Mouse (Mus musculus) limb, embryonic 10.5 days (tissue): ENCODE measurements at regions not wholly inside any gene's neighbourhood (a gene's known extent, or its start where the extent isn't known, plus 50 kb on each side); places are given as distances from the start of the nearest gene placed in this dataset.

Experiments
- DNase-seq: peaks from one replicate; pipeline ENCODE4 v3.0.0-alpha.2; 2017; ENCODE audit warnings: low spot score
- H3K27ac ChIP-seq: fragments of 300-500 bp; sonication (generic); 2 replicates; pipeline ENCODE4 v1.5.1; 2016; ENCODE audit warnings: mild to moderate bottlenecking
- H3K27me3 ChIP-seq: fragments of 300-500 bp; sonication (generic); 2 replicates; pipeline ENCODE4 v1.6.1; 2016; ENCODE audit warnings: low read depth, mild to moderate bottlenecking; ENCODE audit not compliant: poor library complexity, severe bottlenecking
- H3K36me3 ChIP-seq: fragments of 300-500 bp; sonication (generic); 2 replicates; pipeline ENCODE4 v1.6.1; 2016; ENCODE audit warnings: mild to moderate bottlenecking, moderate library complexity
- H3K4me1 ChIP-seq: fragments of 300-500 bp; sonication (generic); 2 replicates; pipeline ENCODE4 v1.6.1; 2016
- H3K4me3 ChIP-seq: fragments of 300-500 bp; sonication (generic); 2 replicates; pipeline ENCODE4 v1.5.1; 2016; ENCODE audit warnings: mild to moderate bottlenecking, moderate library complexity
- H3K9me3 ChIP-seq: fragments of 300-500 bp; sonication (generic); replicated peaks from 2 replicates; pipeline ENCODE4 v1.6.1; 2016; ENCODE audit warnings: mild to moderate bottlenecking
- whole genome bisulfite sequencing: fragments of 180-500 bp; shearing (Covaris S2); methylation state at CpG from one replicate; pipeline ENCODE4 v1.1.7; 2016; 5-methylcytosine and 5-hydroxymethylcytosine counted together

GRCm38 (mm10) chr6:94994376-94994775 lies 122.7 kb upstream of the Kbtbd8 start:
- Histone ChIP-seq H3K27me3 (no peaks in the 10 kb centered on the region), H3K4me3 (no peak overlapping the region), H3K4me1 (no peaks in the 10 kb centered on the region), H3K27ac (no peak overlapping the region), H3K9me3 (no peaks in the 10 kb centered on the region), H3K36me3 (no peaks in the 10 kb centered on the region)
- no peak for DNase-seq
- 91% methylated on average over 1 of the region's 1 CpGs for WGBS

DNA sequence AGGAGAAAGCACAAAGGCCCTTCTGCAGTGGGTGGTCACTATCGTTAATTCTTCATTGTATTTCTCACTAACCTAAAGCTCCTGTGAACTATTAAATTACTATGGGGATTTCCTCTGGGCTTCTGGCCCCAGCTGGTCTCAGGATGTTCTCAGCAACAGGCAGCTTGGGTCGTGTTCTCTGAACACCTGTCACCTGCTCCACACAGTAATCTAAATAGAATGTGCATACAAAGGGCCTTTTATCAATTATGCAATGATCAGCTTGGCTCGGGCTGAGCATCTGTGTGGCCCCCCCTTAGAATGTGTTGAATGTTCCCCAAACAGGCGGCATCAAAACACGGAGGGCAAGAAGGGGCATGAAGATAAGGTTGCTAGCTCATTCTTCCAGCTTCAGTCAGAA lies 129.6 kb upstream of the Kbtbd8 start:
- no peaks in the 10 kb centered on the region for H3K36me3 ChIP-seq
- H3K27ac ChIP-seq, result no peak overlapping the region
- H3K27me3 ChIP-seq, result no peaks in the 10 kb centered on the region
- H3K9me3 ChIP-seq, result no peaks in the 10 kb centered on the region
- 70% methylated on average over 5 of the region's 5 CpGs for WGBS
- no peak for DNase-seq
- no peak overlapping the region for H3K4me3 ChIP-seq
- H3K4me1 ChIP-seq, result peaks cover 11% of the 10 kb centered on the region

GRCm38 (mm10) chr6:94986346-94986745 lies 130.7 kb upstream of the Kbtbd8 start:
- H3K9me3 ChIP-seq, result no peaks in the 10 kb centered on the region
- no peaks in the 10 kb centered on the region for H3K27me3 ChIP-seq
- H3K4me3 ChIP-seq, result no peak overlapping the region
- H3K36me3 ChIP-seq, result no peaks in the 10 kb centered on the region
- 30% methylated on average over 4 of the region's 4 CpGs for WGBS
- peaks cover 19% of the 10 kb centered on the region for H3K4me1 ChIP-seq
- no peak overlapping the region for H3K27ac ChIP-seq
- peak; percentile 31 for DNase-seq

GRCm38 (mm10) chr6:94984411-94984895 lies 132.6 kb upstream of the Kbtbd8 start:
- H3K9me3 ChIP-seq, result no peaks in the 10 kb centered on the region
- H3K36me3 ChIP-seq, result no peaks in the 10 kb centered on the region
- no peaks in the 10 kb centered on the region for H3K27me3 ChIP-seq
- H3K27ac ChIP-seq, result no peak overlapping the region
- no peak overlapping the region for H3K4me3 ChIP-seq
- 81% methylated on average over 3 of the region's 3 CpGs for WGBS
- peaks cover 20% of the 10 kb centered on the region for H3K4me1 ChIP-seq
- DNase-seq, result no peak

- WGBS, result 74% methylated on average over 5 of the region's 5 CpGs
- no peaks in the 10 kb centered on the region for H3K9me3 ChIP-seq
- H3K27me3 ChIP-seq, result 0 out of 2 replicates have a peak, but pooled peaks cover 4% of the 10 kb centered on the region
- peak overlapping the region; percentile 63; the same call in 1 of the 2 replicates for H3K27ac ChIP-seq
- no peaks in the 10 kb centered on the region for H3K36me3 ChIP-seq
- peaks cover 26% of the 10 kb centered on the region for H3K4me1 ChIP-seq
- no peak for DNase-seq
- H3K4me3 ChIP-seq, result no peak overlapping the region
Observed at GRCm38 (mm10) chr6:94968683-94969082, 148.4 kb upstream of the Kbtbd8 start.

DNA sequence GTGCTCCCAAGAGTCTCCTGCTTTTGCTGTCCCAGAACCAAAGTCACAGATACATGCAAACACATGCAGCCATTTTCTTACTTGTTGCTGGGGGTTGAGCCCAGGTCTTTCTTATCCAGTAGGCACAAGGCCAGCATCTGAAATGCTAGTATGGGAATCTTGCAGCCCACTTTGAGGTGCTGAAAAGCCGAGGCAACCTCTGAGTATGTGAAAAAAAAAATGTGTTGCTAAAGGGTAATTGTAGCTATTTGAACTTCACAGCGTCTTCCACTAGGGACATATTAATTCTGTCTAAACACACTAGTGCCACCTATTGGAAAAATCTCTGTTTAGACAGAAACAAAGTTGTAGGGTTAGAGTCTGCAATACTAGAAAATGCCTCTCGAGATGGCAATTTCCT lies 150.1 kb upstream of the Kbtbd8 start:
- WGBS, result 18% methylated on average over 3 of the region's 3 CpGs
- 0 out of 2 replicates have a peak overlapping the region, but pooled peaks have one; percentile 37 for H3K27ac ChIP-seq
- H3K27me3 ChIP-seq, result 0 out of 2 replicates have a peak, but pooled peaks cover 4% of the 10 kb centered on the region
- no peaks in the 10 kb centered on the region for H3K36me3 ChIP-seq
- DNase-seq, result no peak
- no peaks in the 10 kb centered on the region for H3K9me3 ChIP-seq
- H3K4me3 ChIP-seq, result no peak overlapping the region
- H3K4me1 ChIP-seq, result peaks cover 41% of the 10 kb centered on the region

- Histone ChIP-seq H3K27me3 (0 out of 2 replicates have a peak, but pooled peaks cover 4% of the 10 kb centered on the region), H3K9me3 (no peaks in the 10 kb centered on the region), H3K27ac (no peak overlapping the region), H3K4me3 (no peak overlapping the region), H3K4me1 (peaks cover 27% of the 10 kb centered on the region), H3K36me3 (no peaks in the 10 kb centered on the region)
- WGBS, result 79% methylated on average over 4 of the region's 4 CpGs
- no peak for DNase-seq
Observed at GRCm38 (mm10) chr6:94963204-94963603, 153.8 kb upstream of the Kbtbd8 start.

DNA sequence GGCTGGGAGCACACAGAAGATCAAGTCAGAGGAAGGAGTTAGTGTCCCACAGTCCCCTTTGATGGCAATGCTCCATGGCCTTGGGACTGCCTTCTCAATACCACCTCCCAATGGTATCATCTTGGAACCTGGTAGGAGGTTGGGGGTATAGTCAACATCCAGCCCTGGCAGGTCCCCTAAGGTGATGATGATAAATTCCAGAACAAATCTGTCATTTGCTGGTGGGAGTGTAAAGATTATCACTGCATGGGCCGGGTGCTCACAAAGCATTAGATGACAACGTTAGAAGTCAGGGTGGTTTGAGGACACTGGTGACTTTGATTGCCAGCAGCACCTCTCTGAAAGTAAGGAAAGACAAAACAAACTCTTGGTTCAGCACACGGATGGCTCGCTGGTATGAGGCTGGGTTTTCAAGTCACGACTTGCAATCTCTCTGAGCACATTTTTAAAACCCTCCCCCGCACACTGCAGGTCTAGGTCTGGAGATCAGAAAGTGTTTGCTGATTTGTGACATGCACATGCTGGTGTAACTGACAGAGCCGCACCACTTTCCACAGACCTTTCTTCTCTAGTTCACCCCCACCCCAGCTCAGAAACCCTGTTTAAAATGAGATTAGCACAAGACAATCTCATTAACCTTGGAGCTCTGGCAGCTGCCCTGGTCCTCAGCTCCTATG lies 154.5 kb upstream of the Kbtbd8 start:
- H3K27ac ChIP-seq, result peak overlapping the region; percentile 25; the same call in 1 of the 2 replicates
- 29% methylated on average over 7 of the region's 7 CpGs for WGBS
- no peaks in the 10 kb centered on the region for H3K9me3 ChIP-seq
- H3K36me3 ChIP-seq, result no peaks in the 10 kb centered on the region
- peaks cover 23% of the 10 kb centered on the region for H3K4me1 ChIP-seq
- DNase-seq, result no peak
- H3K27me3 ChIP-seq, result 0 out of 2 replicates have a peak, but pooled peaks cover 4% of the 10 kb centered on the region
- no peak overlapping the region for H3K4me3 ChIP-seq

DNA sequence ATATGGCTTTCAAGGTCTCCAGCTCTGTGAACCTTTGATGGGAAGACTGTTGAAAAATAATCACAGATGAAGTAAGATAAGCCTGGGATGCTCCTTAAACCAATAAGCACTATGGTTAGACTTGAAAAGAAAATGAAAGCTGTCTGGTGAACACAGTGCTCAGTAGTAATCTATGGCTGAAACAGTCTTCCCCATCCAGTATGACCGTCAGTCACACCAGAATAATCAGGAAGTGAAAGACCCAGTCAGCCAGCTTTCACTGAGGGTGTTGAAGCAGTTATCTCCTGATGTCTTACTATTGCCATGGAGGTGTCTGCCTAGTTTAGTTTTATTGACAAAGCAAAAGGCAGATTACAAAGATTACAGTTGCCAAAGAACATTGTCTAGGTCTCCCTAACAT lies 155.2 kb upstream of the Kbtbd8 start:
- H3K27me3 ChIP-seq, result 0 out of 2 replicates have a peak, but pooled peaks cover 4% of the 10 kb centered on the region
- H3K27ac ChIP-seq, result no peak overlapping the region
- no peaks in the 10 kb centered on the region for H3K36me3 ChIP-seq
- DNase-seq, result no peak
- peaks cover 17% of the 10 kb centered on the region for H3K4me1 ChIP-seq
- H3K4me3 ChIP-seq, result no peak overlapping the region
- no peaks in the 10 kb centered on the region for H3K9me3 ChIP-seq
- 84% methylated on average over 1 of the region's 1 CpGs for WGBS

DNA sequence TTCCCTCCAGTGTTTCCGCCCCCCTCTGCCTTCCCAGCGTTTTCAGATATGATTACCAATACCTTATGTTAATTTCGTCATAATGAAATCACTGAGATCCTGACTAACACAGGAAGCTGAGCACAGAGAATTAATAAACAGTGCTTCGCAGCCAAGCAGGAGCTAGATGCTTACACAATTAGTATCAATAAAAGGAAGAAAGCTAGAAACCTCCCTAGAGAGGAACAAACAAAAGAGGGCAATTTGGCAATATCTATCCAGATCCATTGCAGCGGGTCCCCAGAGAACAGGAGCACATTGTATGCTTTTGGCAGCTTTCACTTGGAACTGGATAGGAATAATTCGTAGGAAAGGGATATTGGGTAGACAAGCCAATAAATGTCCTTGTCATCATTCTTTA lies 159.1 kb upstream of the Kbtbd8 start:
- H3K4me3 ChIP-seq, result no peak overlapping the region
- DNase-seq, result no peak

DNA sequence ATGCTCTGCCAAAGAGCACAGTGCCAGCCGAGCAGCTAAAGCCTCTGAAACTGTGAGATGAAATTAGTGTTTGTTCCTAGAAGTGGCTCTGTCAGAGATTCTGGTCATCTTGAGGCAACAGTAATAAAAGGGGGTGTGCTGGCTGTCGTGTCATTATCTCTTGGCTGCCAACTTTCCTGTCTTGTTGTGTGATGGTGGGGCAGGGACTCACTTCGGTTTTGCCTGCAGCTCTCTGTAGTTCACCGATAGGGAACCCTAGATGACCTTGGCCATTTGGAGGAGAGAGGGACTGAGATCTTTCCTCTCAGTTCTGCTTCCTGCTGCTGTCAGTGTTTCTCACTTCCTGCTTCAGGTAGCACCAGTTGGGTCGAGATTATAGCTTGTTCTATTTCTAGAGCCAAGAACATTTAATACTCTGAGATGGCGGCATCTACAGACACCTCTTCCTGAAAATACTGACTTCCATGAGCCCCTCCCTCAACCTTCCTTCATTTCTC lies 159.8 kb upstream of the Kbtbd8 start:
- no peaks in the 10 kb centered on the region for H3K36me3 ChIP-seq
- no peak for DNase-seq
- H3K9me3 ChIP-seq, result no peaks in the 10 kb centered on the region
- H3K27me3 ChIP-seq, result no peaks in the 10 kb centered on the region
- 77% methylated on average over 6 of the region's 6 CpGs for WGBS
- peaks cover 1% of the 10 kb centered on the region for H3K4me1 ChIP-seq
- H3K27ac ChIP-seq, result no peak overlapping the region
- H3K4me3 ChIP-seq, result no peak overlapping the region

More for the DNA sequence above, 159.1 kb upstream of the Kbtbd8 start:
- Histone ChIP-seq H3K27ac (no peak overlapping the region), H3K36me3 (no peaks in the 10 kb centered on the region), H3K9me3 (no peaks in the 10 kb centered on the region), H3K4me1 (peaks cover 9% of the 10 kb centered on the region), H3K27me3 (no peaks in the 10 kb centered on the region)
- WGBS, result 87% methylated on average over 6 of the region's 6 CpGs

DNA sequence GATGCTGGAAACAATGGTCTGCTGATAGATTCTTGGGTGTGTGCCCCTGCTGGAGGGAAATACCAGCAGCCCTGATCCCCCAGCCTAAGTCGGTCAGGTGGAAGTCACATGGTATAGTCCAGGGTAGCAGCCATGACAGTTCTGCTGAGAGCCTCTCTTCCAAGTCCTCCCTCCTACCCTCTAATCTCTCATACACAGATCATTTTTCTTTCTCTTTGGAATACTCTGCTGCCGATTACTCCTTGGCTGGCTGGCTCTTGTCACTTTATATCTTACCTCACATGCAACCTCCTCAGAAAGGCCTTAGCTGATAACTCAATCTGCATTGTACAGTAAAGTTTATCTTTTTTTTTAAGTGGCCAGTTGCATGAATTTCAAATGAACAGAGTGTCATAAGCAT lies 162.5 kb upstream of the Kbtbd8 start:
- no peak for DNase-seq
- Histone ChIP-seq H3K36me3 (no peaks in the 10 kb centered on the region), H3K4me3 (no peak overlapping the region), H3K27me3 (no peaks in the 10 kb centered on the region), H3K27ac (no peak overlapping the region), H3K4me1 (peaks cover 11% of the 10 kb centered on the region), H3K9me3 (no peaks in the 10 kb centered on the region)
- WGBS, result 93% methylated on average over 2 of the region's 2 CpGs

DNA sequence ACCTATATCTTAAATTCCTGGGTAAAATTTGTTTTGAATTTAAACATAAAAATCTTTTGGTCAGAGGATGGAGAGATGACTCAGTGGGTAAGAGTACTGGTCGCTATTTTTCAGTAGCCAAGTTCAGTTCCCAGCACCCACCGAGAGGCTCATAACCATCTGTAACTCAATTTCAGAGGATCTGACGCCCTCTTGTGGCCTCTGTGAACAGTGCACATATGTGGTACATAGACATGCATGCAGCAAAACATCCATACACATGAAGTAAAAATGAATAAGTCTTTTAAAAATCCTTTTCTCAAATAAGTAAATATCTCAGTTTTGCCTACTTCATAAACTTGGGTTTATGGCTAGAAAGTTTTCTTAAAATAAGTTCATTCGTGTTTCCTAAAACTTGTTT lies 163.4 kb upstream of the Kbtbd8 start:
- Histone ChIP-seq H3K27ac (no peak overlapping the region), H3K4me3 (no peak overlapping the region), H3K9me3 (no peaks in the 10 kb centered on the region), H3K36me3 (no peaks in the 10 kb centered on the region), H3K4me1 (peaks cover 16% of the 10 kb centered on the region), H3K27me3 (no peaks in the 10 kb centered on the region)
- DNase-seq, result no peak
- WGBS, result 85% methylated on average over 4 of the region's 4 CpGs
